Mouse (Mus musculus) 416B (cell line): Measurements from ENCODE around the gene Fgfrl1.

Experiments
- DNase-seq: peaks from one replicate; pipeline ENCODE4 v3.0.0; 2011; ENCODE audit warnings: low read depth

Gene Fgfrl1

DNA sequence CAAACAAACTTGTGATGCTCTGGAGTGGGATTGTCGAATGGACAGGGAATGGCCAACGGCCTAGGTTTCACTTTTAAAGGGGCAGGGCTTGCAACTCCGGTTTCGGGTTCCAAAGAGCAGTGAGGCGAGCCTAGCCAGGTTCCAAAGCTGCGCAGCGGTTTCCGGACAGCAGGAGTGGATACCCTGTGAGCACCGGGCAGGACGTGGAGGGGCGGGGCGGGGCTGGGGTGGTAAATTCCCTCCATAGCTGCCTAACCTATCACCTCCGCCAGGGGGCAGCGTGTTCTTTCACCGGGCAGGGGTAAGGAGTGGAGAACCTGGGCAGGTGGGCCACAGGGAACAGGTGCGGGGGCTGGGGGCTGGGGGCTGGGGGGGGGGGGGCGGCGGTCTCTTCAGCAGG lies at the start of gene Fgfrl1:
Gene Fgfrl1 (plus strand): TSS at position 112 of the 400 bp plus-strand sequence.
- peak; percentile 69 for DNase-seq

DNA sequence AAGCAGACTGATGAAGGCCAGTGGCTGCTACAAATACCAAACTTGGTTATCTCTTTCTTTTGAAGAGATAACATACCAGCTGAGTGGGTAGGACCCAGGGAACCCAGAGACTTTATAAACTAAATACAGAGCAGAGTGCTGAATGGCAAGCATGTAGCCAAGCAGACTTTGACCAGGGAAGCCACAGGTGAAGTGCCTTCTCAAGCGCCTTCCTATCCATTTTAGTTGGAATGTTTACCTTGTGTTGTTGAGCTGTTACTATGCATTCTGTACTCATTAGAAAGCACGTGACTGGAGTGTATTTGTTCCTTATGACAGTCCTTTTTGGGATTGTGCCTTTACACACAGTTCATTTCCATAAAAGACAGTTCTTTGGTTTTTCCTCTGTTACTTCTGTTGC lies 48.5 kb upstream of the Fgfrl1 start:
- no peak for DNase-seq

DNA sequence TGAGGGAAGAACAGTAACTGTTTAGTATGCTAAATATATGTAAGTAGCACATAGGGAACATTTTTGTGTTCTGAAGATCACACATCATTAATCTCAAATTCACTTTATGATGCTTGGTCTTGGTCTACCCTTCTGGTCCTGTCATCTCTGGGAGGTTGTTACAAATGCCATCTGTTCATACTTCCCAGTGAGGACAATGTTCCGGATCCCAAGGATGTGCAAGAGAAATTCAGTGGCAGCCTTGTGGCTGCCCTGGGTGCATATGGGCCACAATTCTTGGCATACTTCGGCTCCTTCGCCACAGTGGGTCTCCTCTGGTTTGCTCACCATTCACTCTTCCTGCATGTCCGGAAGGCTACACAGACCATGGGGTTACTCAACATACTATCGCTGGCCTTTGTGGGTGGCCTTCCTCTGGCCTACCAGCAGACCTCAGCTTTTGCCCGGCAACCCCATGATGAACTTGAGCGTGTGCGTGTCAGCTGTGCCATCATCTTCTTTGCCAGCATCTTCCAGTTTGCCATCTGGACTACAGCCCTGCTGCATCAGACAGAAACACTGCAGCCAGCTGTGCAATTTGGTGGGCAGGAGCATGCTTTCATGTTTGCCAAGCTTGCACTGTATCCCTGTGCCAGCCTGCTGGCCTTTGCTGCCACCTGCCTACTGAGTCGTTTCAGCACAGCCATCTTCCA lies 46.4 kb upstream of the Fgfrl1 start:
- no peak for DNase-seq

- no peak for DNase-seq
These were observed 45.9 kb upstream of the Fgfrl1 start for GRCm38 (mm10) chr5:108646343-108646660.

DNA sequence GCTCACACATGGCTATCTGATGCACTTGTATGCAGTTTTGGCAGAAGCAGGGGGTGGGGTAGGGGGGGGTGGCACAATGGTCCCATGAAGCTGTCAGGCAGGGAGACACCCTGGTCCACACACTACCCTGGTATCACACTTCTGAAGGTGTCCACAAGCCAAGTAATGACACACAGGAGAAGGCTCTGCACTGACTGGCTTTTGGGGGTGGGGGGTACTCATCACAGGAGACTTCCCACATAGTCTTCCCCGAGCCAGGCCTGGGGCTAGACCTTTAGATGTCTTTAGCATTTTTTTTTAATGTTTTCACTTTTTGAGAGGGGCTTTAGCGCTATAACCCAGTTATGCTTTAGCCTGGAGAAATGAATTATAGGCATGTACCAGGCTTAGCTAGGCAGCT lies 44.9 kb upstream of the Fgfrl1 start:
- DNase-seq = no peak

DNA sequence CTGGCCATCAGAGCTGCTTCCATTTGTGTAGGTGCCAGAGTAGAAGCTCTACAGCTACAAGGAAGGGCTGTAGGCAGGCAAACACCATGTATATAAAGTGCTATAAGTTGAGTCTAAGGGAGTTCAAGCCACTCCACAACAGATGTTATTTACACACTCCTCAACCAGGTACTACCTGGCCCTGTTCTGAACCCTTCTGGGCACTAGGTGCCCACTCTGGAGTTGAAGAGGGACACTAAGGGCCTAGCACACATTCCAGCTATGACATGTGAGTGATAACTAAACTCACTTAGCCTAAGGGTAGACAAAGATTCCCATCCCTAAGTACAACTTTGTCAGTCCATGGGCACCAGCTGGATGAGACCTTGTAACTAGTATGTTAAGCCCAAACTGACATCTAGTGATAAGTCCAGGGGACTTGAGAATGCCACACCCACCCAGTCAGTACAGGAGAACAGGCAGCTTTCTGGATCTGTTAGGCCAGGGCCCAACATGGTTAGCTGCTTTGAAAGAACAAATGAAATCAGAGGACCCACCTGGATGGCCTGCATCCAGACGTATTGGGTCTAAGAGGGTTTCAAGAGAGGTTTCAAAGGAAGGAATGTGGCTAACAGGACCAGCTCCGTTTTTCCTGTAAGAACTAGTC lies 44.2 kb upstream of the Fgfrl1 start:
- no peak for DNase-seq

- no peak for DNase-seq
These were observed 43.1 kb upstream of the Fgfrl1 start for GRCm38 (mm10) chr5:108648937-108649576.

DNA sequence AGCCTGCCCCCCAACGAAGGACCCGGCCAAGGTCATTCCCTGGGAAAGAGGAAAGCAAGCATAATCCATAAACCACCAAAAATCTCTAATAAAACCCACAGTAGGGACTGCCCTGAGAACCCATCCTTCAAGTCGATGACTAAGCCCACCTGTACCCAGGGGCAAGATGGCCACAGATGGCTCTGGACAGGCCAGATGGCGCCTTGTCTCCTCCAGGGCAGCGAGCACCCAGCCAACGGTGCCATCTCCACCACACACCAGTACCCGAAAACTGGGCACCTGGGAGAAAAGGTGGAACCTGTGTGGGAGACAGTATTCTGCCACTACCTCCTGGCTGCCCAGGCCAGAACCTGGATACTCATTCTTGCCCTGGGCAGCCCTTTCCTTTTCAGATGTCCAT lies 41.8 kb upstream of the Fgfrl1 start:
- DNase-seq = no peak

DNA sequence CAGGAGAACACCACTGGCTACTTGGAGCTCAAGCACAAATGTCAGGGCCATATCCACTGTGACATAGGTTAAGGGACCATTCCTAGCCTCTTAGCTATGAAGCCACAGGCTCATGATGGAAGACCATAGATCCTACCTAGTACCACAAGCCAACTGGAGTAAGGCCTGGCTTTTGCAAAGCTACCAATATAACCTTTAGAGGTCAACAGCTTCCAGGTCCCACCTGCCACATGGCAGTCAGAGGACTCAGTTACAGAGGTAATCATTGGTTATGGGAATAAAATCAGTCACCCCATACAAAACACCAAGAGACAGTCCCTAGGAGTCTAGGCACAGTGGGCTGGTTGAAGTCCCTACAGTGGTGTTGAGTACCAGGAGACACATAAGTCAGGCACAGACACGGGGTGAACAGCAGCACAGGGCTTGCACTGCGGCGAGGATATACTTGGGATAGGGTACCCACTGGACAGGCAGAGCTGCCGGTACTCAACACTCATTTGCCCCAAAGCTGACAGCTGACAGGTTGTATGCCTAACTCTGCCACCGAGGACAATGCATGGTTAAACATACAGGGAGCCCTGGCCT lies 41.0 kb upstream of the Fgfrl1 start:
- DNase-seq = no peak

GRCm38 (mm10) chr5:108651823-108652222 lies 40.4 kb upstream of the Fgfrl1 start:
- peak; percentile 77 for DNase-seq

- DNase-seq = no peak
These were observed 38.8 kb upstream of the Fgfrl1 start for GRCm38 (mm10) chr5:108653341-108653740.

DNA sequence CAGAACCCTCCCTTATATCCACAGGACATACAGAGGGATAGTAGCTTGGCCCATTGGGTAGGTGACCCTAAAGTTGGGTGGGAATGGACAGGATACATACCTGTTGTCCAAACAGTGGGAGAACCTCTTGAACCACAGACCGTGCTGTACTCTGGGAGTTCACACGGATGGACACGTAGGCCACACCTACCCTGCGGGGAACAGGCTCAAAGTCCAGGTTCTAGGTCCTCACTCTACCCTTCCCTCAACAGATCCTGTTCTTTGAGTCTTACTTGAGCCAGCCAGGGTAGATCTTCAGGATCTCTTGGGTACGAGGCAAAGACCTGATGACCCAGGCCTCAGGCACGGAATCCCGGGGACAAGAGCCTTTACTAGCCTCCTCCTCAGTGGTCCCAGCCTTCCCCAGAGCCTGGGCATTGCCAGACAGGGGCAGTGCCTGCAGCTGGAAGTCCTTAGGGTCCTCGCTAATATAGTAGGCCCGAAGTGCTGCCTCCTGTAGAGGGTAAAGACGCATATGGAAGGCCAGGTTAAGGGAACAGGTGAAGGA lies 37.7 kb upstream of the Fgfrl1 start:
- no peak for DNase-seq

DNA sequence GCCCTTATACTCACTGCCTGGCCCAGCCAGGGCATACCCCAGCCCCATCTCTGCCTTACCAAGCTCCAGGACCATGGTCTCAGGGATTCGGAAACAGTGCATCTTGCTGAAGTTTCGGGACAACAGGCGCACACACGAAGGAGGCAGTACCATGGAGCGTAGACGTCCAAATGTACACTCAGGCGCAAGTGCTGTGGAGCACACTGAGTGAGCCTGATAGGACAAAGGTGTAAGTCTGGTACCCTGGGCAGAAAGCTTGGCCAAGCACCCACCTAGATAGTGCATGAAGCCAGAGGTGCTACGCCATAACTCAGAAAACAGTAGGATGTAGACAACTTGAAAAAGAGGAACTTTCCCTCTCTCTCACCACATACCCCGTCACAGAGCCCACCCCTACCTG lies 36.8 kb upstream of the Fgfrl1 start:
- DNase-seq = no peak

- no peak for DNase-seq
These were observed 36.1 kb upstream of the Fgfrl1 start for GRCm38 (mm10) chr5:108655891-108656650.

GRCm38 (mm10) chr5:108657406-108657805 lies 34.8 kb upstream of the Fgfrl1 start:
- no peak for DNase-seq

GRCm38 (mm10) chr5:108658611-108659010 lies 33.6 kb upstream of the Fgfrl1 start:
- no peak for DNase-seq

GRCm38 (mm10) chr5:108659698-108660631 lies 32.2 kb upstream of the Fgfrl1 start, which contains the start of gene Idua:
Idua (plus strand) TSS chr5:108660331.
- peak; percentile 26 for DNase-seq

DNA sequence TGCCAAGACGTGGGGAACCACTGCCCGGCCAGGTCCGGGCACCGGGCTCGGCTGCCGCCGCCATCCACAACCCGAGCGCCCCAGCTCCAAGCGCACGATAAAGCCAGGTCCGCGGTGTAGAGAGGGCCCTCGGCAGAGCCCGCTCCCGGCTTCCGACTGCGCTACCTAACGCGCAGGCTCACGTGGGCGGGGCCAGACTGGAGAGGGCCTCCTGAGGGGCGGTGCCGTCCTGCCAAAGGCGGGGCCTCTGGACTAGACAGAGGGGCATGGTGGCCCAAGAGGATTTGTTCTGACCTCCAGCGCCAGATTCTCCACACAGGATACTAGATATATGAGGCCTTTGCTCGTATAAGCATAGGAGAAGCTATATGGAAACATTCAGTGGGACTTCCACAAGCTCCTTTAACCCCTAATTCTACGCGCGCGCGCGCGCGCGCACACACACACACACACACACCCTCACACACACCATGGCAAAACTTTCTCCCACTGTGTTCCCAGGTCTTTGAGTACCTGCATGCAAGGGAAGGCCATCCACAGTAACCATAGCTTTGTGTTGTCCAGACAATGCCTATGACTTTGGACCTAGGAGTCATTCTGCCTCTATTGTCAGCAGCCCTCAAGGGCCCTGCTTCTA lies 31.4 kb upstream of the Fgfrl1 start:
- DNase-seq = peak; percentile 88

DNA sequence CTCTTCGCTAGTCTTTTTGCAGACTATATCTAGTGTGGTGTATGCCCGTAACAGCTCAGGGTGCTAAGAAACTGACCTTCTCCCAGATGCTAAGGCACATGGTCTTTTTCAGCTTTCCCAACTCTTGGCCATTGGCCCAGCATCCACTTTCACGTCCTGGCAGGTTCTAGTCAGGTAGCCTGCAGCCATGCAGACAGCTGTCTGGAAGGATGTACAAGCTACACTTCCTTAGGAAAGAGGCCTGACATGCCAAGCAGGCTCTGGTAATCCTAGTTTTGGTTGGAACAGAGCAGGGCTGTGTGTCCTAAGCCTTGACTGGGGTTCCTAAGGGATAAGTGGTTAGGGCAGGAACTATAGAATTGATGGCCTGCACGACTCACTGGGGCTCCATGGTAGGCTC lies 29.4 kb upstream of the Fgfrl1 start:
- DNase-seq = no peak

GRCm38 (mm10) chr5:108665066-108665465 lies 27.1 kb upstream of the Fgfrl1 start:
- DNase-seq = no peak
